Mouse (Mus musculus): ENCODE measurements around the gene Dgki.

Dgki gene

GRCm38 (mm10) chr6:37057536-37057935 is 242.4 kb downstream of the Dgki start:
- DNase-seq, result no peak

GRCm38 (mm10) chr6:37055634-37056033 is 244.3 kb downstream of the Dgki start:
- DNase-seq, result no peak

GRCm38 (mm10) chr6:37055128-37055527 is 244.9 kb downstream of the Dgki start:
- DNase-seq, result no peak

- no peak for DNase-seq
These were observed 245.5 kb downstream of the Dgki start for GRCm38 (mm10) chr6:37054435-37055020.

- no peak for DNase-seq
These were observed 246.6 kb downstream of the Dgki start for GRCm38 (mm10) chr6:37053411-37053810.

GRCm38 (mm10) chr6:37051652-37052051 is 248.3 kb downstream of the Dgki start:
- DNase-seq, result no peak

- DNase-seq, result no peak
These were observed 248.8 kb downstream of the Dgki start for GRCm38 (mm10) chr6:37051150-37051549.

- no peak for DNase-seq
These were observed 252.3 kb downstream of the Dgki start for GRCm38 (mm10) chr6:37047611-37048129.

- DNase-seq, result peak; percentile 75 to 80
These were observed 253.7 kb downstream of the Dgki start for GRCm38 (mm10) chr6:37046152-37046788.

- DNase-seq, result no peak
These were observed 255.2 kb downstream of the Dgki start for GRCm38 (mm10) chr6:37044796-37045195.

- DNase-seq, result peak; percentile 45 to 55
These were observed 261.5 kb downstream of the Dgki start for GRCm38 (mm10) chr6:37038444-37038843.

GRCm38 (mm10) chr6:37037115-37037908 is 262.7 kb downstream of the Dgki start:
- DNase-seq, result peak; percentile 75 to 80

- DNase-seq, result no peak
These were observed 264.3 kb downstream of the Dgki start for GRCm38 (mm10) chr6:37035681-37036080.

GRCm38 (mm10) chr6:37030986-37031385 is 269.0 kb downstream of the Dgki start:
- DNase-seq, result no peak

GRCm38 (mm10) chr6:37030402-37030801 is 269.6 kb downstream of the Dgki start:
- no peak for DNase-seq

GRCm38 (mm10) chr6:37028841-37029240 is 271.1 kb downstream of the Dgki start:
- DNase-seq, result no peak

GRCm38 (mm10) chr6:37028300-37028699 is 271.7 kb downstream of the Dgki start:
- DNase-seq, result no peak

GRCm38 (mm10) chr6:37026343-37027243 is 273.4 kb downstream of the Dgki start:
- no peak for DNase-seq

- DNase-seq, result no peak
These were observed 283.9 kb downstream of the Dgki start for GRCm38 (mm10) chr6:37016046-37016445.

- no peak for DNase-seq
These were observed 288.4 kb downstream of the Dgki start for GRCm38 (mm10) chr6:37011597-37011996.

GRCm38 (mm10) chr6:37007573-37007972 is 292.4 kb downstream of the Dgki start:
- DNase-seq, result no peak

GRCm38 (mm10) chr6:37004914-37005313 is 295.1 kb downstream of the Dgki start:
- DNase-seq, result no peak

- no peak for DNase-seq
These were observed 296.7 kb downstream of the Dgki start for GRCm38 (mm10) chr6:37003235-37003634.

Measured in kidney, postnatal 4 days (tissue).